In the genomic region with DNA sequence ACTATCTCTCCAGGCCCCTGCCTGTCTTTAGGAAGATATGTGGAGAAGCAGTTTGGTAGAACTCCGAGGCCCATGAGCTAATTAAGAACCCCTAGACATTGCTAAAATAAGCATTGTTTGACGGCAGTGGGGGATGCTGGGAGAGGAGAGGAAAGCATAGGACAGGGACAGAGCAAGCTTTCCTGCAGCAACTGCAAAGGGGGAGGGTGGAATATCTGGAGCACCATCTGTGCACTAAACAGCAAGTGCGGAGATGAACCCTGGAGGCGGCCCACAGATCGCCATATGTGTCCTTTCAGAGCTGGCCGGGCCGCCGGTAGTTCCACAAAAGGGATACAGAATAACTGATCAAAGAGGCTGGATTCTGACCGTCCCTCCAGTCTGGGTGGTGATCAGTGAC, we compare ENCODE assay signal across 10 mouse cellular contexts. TPM values are rescaled to one million over a fixed set of nuclear protein-coding genes. Genes with fewer than 3 reads are reported as not detected.
DNase-seq lines count a peak whose midpoint lies in the region; ATAC-seq lines count a peak whose summit lies in the region.
"Had no signal": no experiment of that assay in that cellular context is flagged by ENCODE, and none has a peak within 500 bp of the region (broad histone marks: within the 10 kb centered on the region; RNA-seq: fewer than 3 reads in every experiment).

No protein-coding gene starts in this region.

- peak; percentile 18 for DNase-seq in midbrain, embryonic 10.5 days (ENCODE audit: low spot score)
- DNase-seq in frontal cortex, adult 2 months (ENCODE audit: extremely low spot score in 1 of 2, low spot score in 1 of 2) = peak; percentile 83 to 87
- DNase-seq in left cerebral cortex, adult 11 months (ENCODE audit: low spot score) = peak; percentile 69
- DNase-seq in right cerebral cortex, postnatal 10 days (ENCODE audit: low spot score in 2 of 2) = peak; percentile 69 to 81
- no peak for DNase-seq in thymus, adult 18-20 months
- DNase-seq in gastrocnemius, postnatal 36 days = no peak
- DNase-seq in gastrocnemius, postnatal 14 days = no peak

- no peaks in the 10 kb centered on the region for H3K36me3 ChIP-seq in midbrain, embryonic 10.5 days
- H3K36me3 ChIP-seq in midbrain, embryonic 16.5 days (ENCODE audit: control insufficient read depth, insufficient read depth, low read length) = no peaks in the 10 kb centered on the region
- H3K36me3 ChIP-seq: limb, embryonic 12.5 days had no signal

- H3K4me2 ChIP-seq in midbrain, embryonic 16.5 days (ENCODE audit: low read length) = no peak overlapping the region
- H3K4me2 ChIP-seq: limb, embryonic 12.5 days had no signal

- H3K9ac ChIP-seq in midbrain, embryonic 16.5 days (ENCODE audit: low read depth, low read length) = no peak overlapping the region
- H3K9ac ChIP-seq: limb, embryonic 12.5 days had no signal

- no peak overlapping the region for H3K4me3 ChIP-seq in midbrain, embryonic 10.5 days
- H3K4me3 ChIP-seq in midbrain, embryonic 16.5 days (ENCODE audit: low read depth, low read length) = no peak overlapping the region
- H3K4me3 ChIP-seq: limb, embryonic 12.5 days; megakaryocyte, embryonic 14.5 days had no signal

- 71% methylated on average over 9 of the region's 9 CpGs for WGBS in midbrain, embryonic 10.5 days
- WGBS in midbrain, embryonic 16.5 days = 40% methylated on average over 9 of the region's 9 CpGs

- no peaks in the 10 kb centered on the region for H3K9me3 ChIP-seq in midbrain, embryonic 10.5 days (replicated peaks)
- no peaks in the 10 kb centered on the region for H3K9me3 ChIP-seq in midbrain, embryonic 16.5 days (replicated peaks; ENCODE audit: control insufficient read depth, low read length, poor library complexity, severe bottlenecking)
- H3K9me3 ChIP-seq: limb, embryonic 12.5 days; megakaryocyte, embryonic 14.5 days had no signal

- intact Hi-C loops in gastrocnemius, postnatal 36 days (cut with DNase I) = no loop called here
- intact Hi-C loops in gastrocnemius, postnatal 14 days (cut with DNase I; ENCODE audit: low total_unique reads) = no loop called here

- ATAC-seq in midbrain, embryonic 16.5 days = no peak

- H3K27ac ChIP-seq in midbrain, embryonic 10.5 days (replicated peaks) = peak overlapping the region; percentile 6; the same call in 1 of the 2 replicates
- no peak overlapping the region for H3K27ac ChIP-seq in midbrain, embryonic 16.5 days (ENCODE audit: low read length)
- H3K27ac ChIP-seq: limb, embryonic 12.5 days had no signal

- H3K4me1 ChIP-seq in midbrain, embryonic 10.5 days = 0 out of 2 replicates have a peak, but pooled peaks cover 7% of the 10 kb centered on the region
- no peaks in the 10 kb centered on the region for H3K4me1 ChIP-seq in midbrain, embryonic 16.5 days (ENCODE audit: control insufficient read depth, insufficient read depth, low read length)
- H3K4me1 ChIP-seq: limb, embryonic 12.5 days; megakaryocyte, embryonic 14.5 days had no signal

- no peaks in the 10 kb centered on the region for H3K27me3 ChIP-seq in midbrain, embryonic 10.5 days (ENCODE audit: low read depth, poor library complexity, severe bottlenecking)
- no peaks in the 10 kb centered on the region for H3K27me3 ChIP-seq in midbrain, embryonic 16.5 days (ENCODE audit: control insufficient read depth, insufficient read depth, low read depth, low read length)
- H3K27me3 ChIP-seq: limb, embryonic 12.5 days had no signal

RNA-seq across cellular contexts. Expression of a gene that starts 37.2 kb away (rescaled TPM):
- 2.1 and 2.3 TPM in 2 replicates for polyA plus RNA-seq in midbrain, embryonic 10.5 days (2016; fragmentation: Nextera tagmentation; extraction: Ambion mirVana)
- polyA plus RNA-seq in midbrain, embryonic 16.5 days (2015; fragmentation: Nextera tagmentation; extraction: Ambion mirVana) = 12.2 and 13.7 TPM in 2 replicates
- polyA plus RNA-seq in frontal cortex, adult 2 months (2012; rRNA removed) = 150 and 161 TPM in 2 replicates
- under 1 TPM; 0.15 to 0.25 TPM for total RNA-seq in gastrocnemius, postnatal 36 days (2021)
- total RNA-seq in gastrocnemius, postnatal 14 days (2021) = under 1 TPM; 0.57 to 0.73 TPM

RNA-seq across cellular contexts. Expression of a gene that starts 43.9 kb away (rescaled TPM):
- 45.6 and 46.5 TPM in 2 replicates for polyA plus RNA-seq in midbrain, embryonic 10.5 days (2016; fragmentation: Nextera tagmentation; extraction: Ambion mirVana)
- polyA plus RNA-seq in midbrain, embryonic 16.5 days (2015; fragmentation: Nextera tagmentation; extraction: Ambion mirVana) = 33.0 and 34.5 TPM in 2 replicates
- polyA plus RNA-seq in frontal cortex, adult 2 months (2012; rRNA removed) = 26.0 and 28.9 TPM in 2 replicates
- total RNA-seq in gastrocnemius, postnatal 36 days (2021) = 10 to 100 TPM; 13.5 to 18.1 TPM
- 10 to 100 TPM; 18.7 to 19.8 TPM for total RNA-seq in gastrocnemius, postnatal 14 days (2021)

Comparison
In these comparisons a context has a peak if more than half of its experiments do, and no peak if none do; other contexts are left out.
1. DNase-seq: peak in midbrain, embryonic 10.5 days (single experiment), frontal cortex, adult 2 months (2 of 2), left cerebral cortex, adult 11 months (single experiment) and right cerebral cortex, postnatal 10 days (2 of 2); none in thymus, adult 18-20 months (0 of 2), gastrocnemius, postnatal 36 days (0 of 2) and gastrocnemius, postnatal 14 days (single experiment).
2. RNA of a gene that starts 37.2 kb away (polyA plus RNA-seq): 150 to 161 TPM in frontal cortex, adult 2 months; 12.2 to 13.7 TPM in midbrain, embryonic 16.5 days and 2.1 to 2.3 TPM in midbrain, embryonic 10.5 days; every median in the first group is over 10 times any median in the second.